Mouse (Mus musculus): ENCODE data around the gene Sprr2k. TPM values are rescaled to one million over a fixed set of nuclear protein-coding genes. Genes with fewer than 3 reads are reported as not detected.

Gene Sprr2k
- total and polyA plus RNA-seq, 3 experiments: not detected

- Histone ChIP-seq H3K36me3 (ENCODE audit: control insufficient read depth, insufficient read depth, low read length) (no peaks in the 10 kb centered on the region), H3K27me3 (ENCODE audit: control insufficient read depth, insufficient read depth, low read length) (no peaks in the 10 kb centered on the region), H3K9ac (ENCODE audit: low read depth, low read length) (no peak within 1 kb of the TSS), H3K27ac (no peak within 1 kb of the TSS), H3K79me2 (replicated peaks; ENCODE audit: control insufficient read depth, insufficient read depth, low read length) (no peaks in the 10 kb centered on the region), H3K4me3 (no peak within 1 kb of the TSS), H3K4me1 (ENCODE audit: control insufficient read depth, insufficient read depth, low read length) (no peaks in the 10 kb centered on the region)
- TF ChIP-seq CTCF (IDR thresholded peaks at IDR 0.05) (no peak), POLR2A (IDR thresholded peaks at IDR 0.05; ENCODE audit: insufficient read depth, low read depth, low read length) (no peak), EP300 (IDR thresholded peaks at IDR 0.05; ENCODE audit: insufficient read depth, low read depth, low read length) (no peak)
- intact Hi-C loops (cut with DNase I): no loop called here
- WGBS: 89% methylated on average over 3 of the region's 3 CpGs
- DNase-seq: no peak
Measured at GRCm38 (mm10) chr3:92438689-92439088, 6.3 kb downstream of the Sprr2k start, which contains the start of gene Sprr1b. Gene Sprr1b, minus strand, starts transcription at chr3:92438789.

GRCm38 (mm10) chr3:92440177-92440576 lies 7.8 kb downstream of the Sprr2k start:
- Histone ChIP-seq H3K27ac (no peak overlapping the region), H3K36me3 (ENCODE audit: control insufficient read depth, insufficient read depth, low read length) (no peaks in the 10 kb centered on the region), H3K27me3 (ENCODE audit: control insufficient read depth, insufficient read depth, low read length) (no peaks in the 10 kb centered on the region), H3K4me3 (no peak overlapping the region), H3K79me2 (replicated peaks; ENCODE audit: control insufficient read depth, insufficient read depth, low read length) (no peaks in the 10 kb centered on the region), H3K4me1 (ENCODE audit: control insufficient read depth, insufficient read depth, low read length) (no peaks in the 10 kb centered on the region), H3K9ac (ENCODE audit: low read depth, low read length) (no peak overlapping the region)
- no peak for TF ChIP-seq EP300 (IDR thresholded peaks at IDR 0.05; ENCODE audit: insufficient read depth, low read depth, low read length)
- no peak for TF ChIP-seq POLR2A (IDR thresholded peaks at IDR 0.05; ENCODE audit: insufficient read depth, low read depth, low read length)
- no peak for TF ChIP-seq CTCF (IDR thresholded peaks at IDR 0.05)
- intact Hi-C loops (cut with DNase I): no loop called here
- DNase-seq: no peak
- WGBS: 81% methylated on average over 3 of the region's 3 CpGs

- 65% methylated on average over 5 of the region's 5 CpGs for WGBS
- no peak for DNase-seq
- H3K36me3 ChIP-seq (ENCODE audit: control insufficient read depth, insufficient read depth, low read length): no peaks in the 10 kb centered on the region
Measured at GRCm38 (mm10) chr3:92455151-92455550, 22.8 kb downstream of the Sprr2k start.

GRCm38 (mm10) chr3:92458620-92459019 lies 26.2 kb downstream of the Sprr2k start, which contains the start of gene Sprr3:
Gene Sprr3, minus strand, starts transcription at chr3:92458720.
- Histone ChIP-seq H3K4me1 (ENCODE audit: control insufficient read depth, insufficient read depth, low read length) (no peaks in the 10 kb centered on the region), H3K27me3 (ENCODE audit: control insufficient read depth, insufficient read depth, low read length) (no peaks in the 10 kb centered on the region), H3K27ac (no peak within 1 kb of the TSS), H3K36me3 (ENCODE audit: control insufficient read depth, insufficient read depth, low read length) (no peaks in the 10 kb centered on the region), H3K79me2 (replicated peaks; ENCODE audit: control insufficient read depth, insufficient read depth, low read length) (no peaks in the 10 kb centered on the region), H3K4me3 (no peak within 1 kb of the TSS), H3K9ac (ENCODE audit: low read depth, low read length) (no peak within 1 kb of the TSS)
- DNase-seq: no peak
- intact Hi-C loops (cut with DNase I): no loop called here
- TF ChIP-seq CTCF (IDR thresholded peaks at IDR 0.05) (no peak), POLR2A (IDR thresholded peaks at IDR 0.05; ENCODE audit: insufficient read depth, low read depth, low read length) (no peak)
- WGBS: 40% methylated on average over 2 of the region's 2 CpGs

More at GRCm38 (mm10) chr3:92455151-92455550, 22.8 kb downstream of the Sprr2k start:
- intact Hi-C loops (cut with DNase I): no loop called here
- Histone ChIP-seq H3K4me1 (ENCODE audit: control insufficient read depth, insufficient read depth, low read length) (no peaks in the 10 kb centered on the region), H3K9ac (ENCODE audit: low read depth, low read length) (no peak overlapping the region), H3K27me3 (ENCODE audit: control insufficient read depth, insufficient read depth, low read length) (no peaks in the 10 kb centered on the region), H3K79me2 (replicated peaks; ENCODE audit: control insufficient read depth, insufficient read depth, low read length) (no peaks in the 10 kb centered on the region), H3K4me3 (no peak overlapping the region), H3K27ac (no peak overlapping the region)
- TF ChIP-seq POLR2A (IDR thresholded peaks at IDR 0.05; ENCODE audit: insufficient read depth, low read depth, low read length): no peak
- no peak for TF ChIP-seq EP300 (IDR thresholded peaks at IDR 0.05; ENCODE audit: insufficient read depth, low read depth, low read length)
- no peak for TF ChIP-seq CTCF (IDR thresholded peaks at IDR 0.05)

GRCm38 (mm10) chr3:92466576-92466975 lies 34.2 kb downstream of the Sprr2k start:
- intact Hi-C loops (cut with DNase I): no loop called here
- Histone ChIP-seq H3K4me1 (ENCODE audit: control insufficient read depth, insufficient read depth, low read length) (no peaks in the 10 kb centered on the region), H3K27ac (no peak overlapping the region), H3K27me3 (ENCODE audit: control insufficient read depth, insufficient read depth, low read length) (no peaks in the 10 kb centered on the region), H3K9ac (ENCODE audit: low read depth, low read length) (no peak overlapping the region), H3K79me2 (replicated peaks; ENCODE audit: control insufficient read depth, insufficient read depth, low read length) (no peaks in the 10 kb centered on the region), H3K36me3 (ENCODE audit: control insufficient read depth, insufficient read depth, low read length) (no peaks in the 10 kb centered on the region), H3K4me3 (no peak overlapping the region)
- TF ChIP-seq EP300 (IDR thresholded peaks at IDR 0.05; ENCODE audit: insufficient read depth, low read depth, low read length) (no peak), CTCF (IDR thresholded peaks at IDR 0.05) (no peak), POLR2A (IDR thresholded peaks at IDR 0.05; ENCODE audit: insufficient read depth, low read depth, low read length) (no peak)
- DNase-seq: no peak
- 53% methylated on average over 1 of the region's 1 CpGs for whole genome bisulfite sequencing

- no peak overlapping the region for H3K27ac ChIP-seq
- no peak for TF ChIP-seq POLR2A (IDR thresholded peaks at IDR 0.05; ENCODE audit: insufficient read depth, low read depth, low read length)
- no peak for TF ChIP-seq EP300 (IDR thresholded peaks at IDR 0.05; ENCODE audit: insufficient read depth, low read depth, low read length)
- TF ChIP-seq CTCF (IDR thresholded peaks at IDR 0.05): no peak
- no peaks in the 10 kb centered on the region for H3K79me2 ChIP-seq (replicated peaks; ENCODE audit: control insufficient read depth, insufficient read depth, low read length)
- H3K4me3 ChIP-seq: no peak overlapping the region
- no peaks in the 10 kb centered on the region for H3K4me1 ChIP-seq (ENCODE audit: control insufficient read depth, insufficient read depth, low read length)
- no peak overlapping the region for H3K9ac ChIP-seq (ENCODE audit: low read depth, low read length)
- no peak for DNase-seq
- H3K27me3 ChIP-seq (ENCODE audit: control insufficient read depth, insufficient read depth, low read length): no peaks in the 10 kb centered on the region
- intact Hi-C loops (cut with DNase I): no loop called here
- no peaks in the 10 kb centered on the region for H3K36me3 ChIP-seq (ENCODE audit: control insufficient read depth, insufficient read depth, low read length)
Measured at GRCm38 (mm10) chr3:92467424-92467823, 35.0 kb downstream of the Sprr2k start.
